Mouse (Mus musculus): Measurements from ENCODE around the gene Nr1i2. TPM values are rescaled to one million over a fixed set of nuclear protein-coding genes. Genes with fewer than 3 reads are reported as not detected.
"Not testable (repeated sequence)": the region's sequence is repeated elsewhere in the genome, so short reads cannot be mapped to it uniquely, and the experiment has no call there.

Nr1i2 gene
- polyA plus RNA-seq, 1 experiment from 2014 or later = not detected

DNA sequence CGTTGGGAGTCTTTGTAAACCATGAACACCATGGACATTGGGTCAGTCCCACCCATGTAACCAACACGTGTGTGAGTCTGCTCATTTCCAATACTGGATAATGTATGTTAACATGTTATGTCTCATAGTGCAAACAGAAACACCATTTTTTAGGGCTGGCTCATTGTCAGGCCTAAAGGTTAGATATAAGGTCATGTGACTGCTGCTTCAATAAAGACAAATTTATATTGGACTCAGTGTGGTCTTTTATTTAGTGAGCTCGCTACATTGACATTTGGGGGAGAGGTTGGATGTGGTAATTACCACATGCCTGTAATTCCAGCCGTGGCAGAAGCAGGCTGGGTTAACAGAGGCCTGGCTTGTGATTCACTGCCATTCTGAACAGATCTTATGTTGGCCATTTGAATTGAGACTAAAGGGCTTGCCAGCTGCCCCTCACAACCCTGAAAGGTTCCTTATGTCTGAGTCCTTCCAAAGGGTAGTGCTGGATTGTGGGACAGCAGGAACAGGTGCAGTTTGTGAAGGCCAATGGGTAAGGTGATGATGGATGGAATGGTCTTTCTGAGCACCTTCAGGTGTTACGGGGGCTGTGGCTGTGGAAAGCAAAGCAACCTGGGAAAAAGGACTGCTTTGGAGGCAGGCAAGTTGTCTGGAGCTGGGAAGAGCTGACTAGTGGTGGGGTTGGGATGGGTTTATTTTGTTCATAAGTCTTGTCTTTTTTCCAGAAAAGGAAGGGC, 48.6 kb downstream of the Nr1i2 start:
- peaks cover 8% of the 10 kb centered on the region; the same call in 1 of the 2 replicates for H3K4me1 ChIP-seq
- H3K4me3 ChIP-seq (replicated peaks) = no peak overlapping the region
- 84% methylated on average over 5 of the region's 5 CpGs for WGBS
- no peak overlapping the region for H3K9ac ChIP-seq
- no peak for ATAC-seq (ENCODE audit: low FRiP score)
- no peaks in the 10 kb centered on the region for H3K9me3 ChIP-seq
- no peak overlapping the region for H3K4me2 ChIP-seq
- no peaks in the 10 kb centered on the region for H3K27me3 ChIP-seq
- peaks cover 20% of the 10 kb centered on the region for H3K36me3 ChIP-seq (replicated peaks)
- H3K27ac ChIP-seq = no peak overlapping the region

DNA sequence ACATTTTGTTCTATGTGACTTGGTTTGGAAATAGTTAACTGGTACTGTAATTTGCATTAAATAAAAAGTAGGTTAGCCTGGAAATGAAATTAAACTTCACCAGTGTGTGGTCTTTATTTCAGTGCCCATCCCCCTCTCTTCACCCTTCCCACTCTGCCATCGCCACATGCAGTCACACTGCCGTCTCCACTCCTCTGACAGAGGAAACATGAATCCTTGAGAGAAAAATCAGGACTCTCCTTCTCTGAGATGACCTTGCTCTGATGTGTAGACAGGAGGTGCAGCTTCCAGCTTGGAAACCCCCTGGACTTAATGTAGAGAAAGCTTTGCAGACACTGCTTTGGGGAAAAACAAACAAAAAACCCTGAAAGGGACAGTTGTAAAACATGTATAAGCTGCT, 49.2 kb downstream of the Nr1i2 start:
- no peak for ATAC-seq (ENCODE audit: low FRiP score)
- 71% methylated on average over 2 of the region's 2 CpGs for WGBS
- no peak overlapping the region for H3K4me3 ChIP-seq (replicated peaks)
- H3K27ac ChIP-seq = no peak overlapping the region
- no peaks in the 10 kb centered on the region for H3K9me3 ChIP-seq
- H3K4me1 ChIP-seq = peaks cover 8% of the 10 kb centered on the region; the same call in 1 of the 2 replicates
- no peaks in the 10 kb centered on the region for H3K27me3 ChIP-seq
- peaks cover 25% of the 10 kb centered on the region for H3K36me3 ChIP-seq (replicated peaks)
- no peak overlapping the region for H3K9ac ChIP-seq
- no peak overlapping the region for H3K4me2 ChIP-seq

DNA sequence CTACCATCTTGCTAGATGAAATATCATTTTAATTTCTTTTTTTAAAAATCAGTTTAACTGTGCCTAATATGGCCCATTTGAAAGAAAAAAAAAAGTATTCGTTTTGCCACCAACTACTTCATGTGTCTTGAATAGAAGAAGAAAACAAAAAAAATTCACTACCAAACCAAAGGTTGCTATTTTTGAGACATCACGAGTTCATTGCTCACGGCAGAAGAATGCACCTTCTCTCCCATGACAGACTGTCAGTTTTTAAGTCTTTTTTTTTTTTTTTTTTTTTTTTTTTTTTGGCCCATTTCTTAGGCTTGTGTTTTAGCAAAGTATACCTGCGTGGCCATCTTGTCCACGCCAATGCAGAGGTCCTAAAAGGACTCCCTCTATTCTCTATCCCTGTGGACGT, 50.5 kb downstream of the Nr1i2 start:
- Histone ChIP-seq H3K27me3 (no peaks in the 10 kb centered on the region), H3K9ac (no peak overlapping the region), H3K4me3 (replicated peaks) (no peak overlapping the region), H3K9me3 (no peaks in the 10 kb centered on the region), H3K36me3 (replicated peaks) (peaks cover 31% of the 10 kb centered on the region), H3K27ac (no peak overlapping the region), H3K4me2 (no peak overlapping the region), H3K4me1 (peaks cover 8% of the 10 kb centered on the region; the same call in 1 of the 2 replicates)
- ATAC-seq (ENCODE audit: low FRiP score) = no peak
- WGBS = 88% methylated on average over 6 of the region's 6 CpGs

DNA sequence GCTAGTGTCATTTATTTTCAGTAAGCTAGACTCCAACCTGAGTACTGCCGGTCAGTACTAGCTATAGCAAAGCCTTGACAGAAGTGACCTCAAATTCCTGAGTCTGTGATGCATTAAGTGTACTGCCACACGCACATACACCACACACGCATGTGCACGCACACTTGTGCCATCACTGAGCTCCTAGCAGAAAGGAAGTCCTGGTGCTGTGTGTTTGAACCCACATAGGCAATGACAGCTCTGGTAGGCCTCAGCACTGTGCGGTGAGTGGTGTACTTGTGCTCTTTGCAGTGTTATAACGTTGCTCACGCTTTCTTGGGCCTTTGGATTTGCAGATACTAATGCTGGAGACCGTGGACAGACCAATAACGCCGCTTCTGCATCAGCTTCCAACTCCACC, 54.5 kb downstream of the Nr1i2 start:
- H3K27me3 ChIP-seq = no peaks in the 10 kb centered on the region
- 96% methylated on average over 10 of the region's 10 CpGs for WGBS
- H3K4me3 ChIP-seq (replicated peaks) = no peak overlapping the region
- H3K36me3 ChIP-seq (replicated peaks) = peaks cover 42% of the 10 kb centered on the region
- no peaks in the 10 kb centered on the region for H3K9me3 ChIP-seq
- no peak overlapping the region for H3K27ac ChIP-seq
- ATAC-seq (ENCODE audit: low FRiP score) = no peak
- no peaks in the 10 kb centered on the region for H3K4me1 ChIP-seq
- H3K9ac ChIP-seq = no peak overlapping the region
- no peak overlapping the region for H3K4me2 ChIP-seq

DNA sequence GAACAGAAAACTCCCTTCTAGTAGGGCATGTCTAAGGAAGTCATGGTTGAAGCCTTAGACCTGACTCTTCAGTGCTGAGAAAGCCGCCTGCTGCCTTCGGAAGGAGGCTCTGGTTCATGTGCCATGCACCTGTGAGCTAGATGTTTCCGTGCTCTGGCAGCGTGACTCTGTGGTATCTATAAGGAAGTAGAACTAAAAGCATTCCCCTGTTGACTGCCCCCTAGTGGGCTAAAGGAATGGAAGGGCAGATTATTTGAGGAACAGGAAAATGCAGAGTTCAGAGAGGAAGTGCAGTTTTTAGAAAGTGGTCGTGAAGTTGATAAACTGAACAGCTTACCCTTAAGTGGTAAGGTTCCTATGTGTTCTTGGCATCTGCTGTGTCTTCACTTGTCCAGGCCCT, 54.9 kb downstream of the Nr1i2 start:
- peaks cover 42% of the 10 kb centered on the region for H3K36me3 ChIP-seq (replicated peaks)

DNA sequence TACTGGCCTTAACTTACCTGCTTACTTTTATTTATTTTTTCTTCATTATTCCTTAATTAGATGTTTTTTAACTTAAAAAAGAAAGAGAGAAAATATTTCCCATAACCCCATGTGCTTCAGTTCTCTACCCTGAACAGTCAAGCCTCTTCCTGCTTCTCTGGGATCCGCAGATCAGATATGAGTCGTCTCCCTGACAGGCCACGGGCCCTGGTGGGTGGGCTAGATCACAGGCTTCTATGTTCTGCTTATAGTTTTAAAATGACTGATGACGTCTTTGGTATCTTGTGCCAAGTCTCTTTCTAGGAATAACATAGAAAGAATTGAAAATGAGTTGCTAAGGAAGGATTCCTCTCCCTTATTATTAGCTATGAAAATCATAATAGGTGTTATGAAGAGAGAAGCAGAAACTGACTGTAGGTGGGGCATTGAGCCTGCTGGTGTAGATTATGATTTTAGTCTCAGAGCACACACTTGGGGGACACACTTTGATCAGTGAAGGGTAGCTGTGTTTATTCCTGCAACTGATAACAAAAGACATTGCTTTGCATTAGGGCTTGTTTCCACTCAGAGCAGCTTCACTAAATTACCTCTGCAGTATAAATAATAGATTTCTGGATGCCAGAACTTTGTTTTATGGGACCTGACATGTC, 57.6 kb downstream of the Nr1i2 start:
- no peak for ATAC-seq (ENCODE audit: low FRiP score)
- peaks cover 30% of the 10 kb centered on the region for H3K36me3 ChIP-seq (replicated peaks)
- H3K27ac ChIP-seq = no peak overlapping the region
- WGBS = 90% methylated on average over 4 of the region's 4 CpGs
- H3K9me3 ChIP-seq = no peaks in the 10 kb centered on the region
- no peak overlapping the region for H3K4me3 ChIP-seq (replicated peaks)
- no peak overlapping the region for H3K9ac ChIP-seq
- H3K4me1 ChIP-seq = no peaks in the 10 kb centered on the region
- H3K27me3 ChIP-seq = no peaks in the 10 kb centered on the region
- H3K4me2 ChIP-seq = no peak overlapping the region

More for the DNA sequence above, 54.9 kb downstream of the Nr1i2 start:
- no peak overlapping the region for H3K4me2 ChIP-seq
- H3K27ac ChIP-seq = no peak overlapping the region
- ATAC-seq (ENCODE audit: low FRiP score) = no peak
- no peaks in the 10 kb centered on the region for H3K27me3 ChIP-seq
- no peaks in the 10 kb centered on the region for H3K9me3 ChIP-seq
- WGBS = 82% methylated on average over 5 of the region's 5 CpGs
- no peak overlapping the region for H3K4me3 ChIP-seq (replicated peaks)
- no peak overlapping the region for H3K9ac ChIP-seq
- no peaks in the 10 kb centered on the region for H3K4me1 ChIP-seq

DNA sequence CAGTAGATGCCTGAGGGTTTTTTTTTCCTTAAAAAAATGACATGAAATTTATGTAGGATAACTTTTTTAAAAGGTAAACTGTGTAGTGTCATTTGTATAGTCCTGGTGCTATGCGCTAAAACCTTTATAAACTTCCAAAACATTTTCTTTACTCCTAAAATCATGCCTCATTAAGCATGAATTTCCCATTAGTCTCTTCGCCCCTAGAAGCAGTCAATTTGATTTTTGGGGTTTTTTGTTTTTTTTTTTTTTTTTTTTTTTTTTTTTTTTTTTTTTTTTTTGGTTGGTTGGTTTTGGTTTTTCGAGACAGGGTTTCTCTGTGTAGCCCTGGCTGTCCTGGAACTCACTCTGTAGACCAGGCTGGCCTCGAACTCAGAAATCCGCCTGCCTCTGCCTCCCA, 72.1 kb downstream of the Nr1i2 start:
- H3K4me3 ChIP-seq (replicated peaks); H3K9ac ChIP-seq; H3K4me1 ChIP-seq; H3K9me3 ChIP-seq; H3K27ac ChIP-seq; ATAC-seq (ENCODE audit: low FRiP score); H3K27me3 ChIP-seq; H3K4me2 ChIP-seq: not testable (repeated sequence)
- WGBS = 97% methylated on average over 5 of the region's 5 CpGs
- peaks cover 50% of the 10 kb centered on the region for H3K36me3 ChIP-seq (replicated peaks)

DNA sequence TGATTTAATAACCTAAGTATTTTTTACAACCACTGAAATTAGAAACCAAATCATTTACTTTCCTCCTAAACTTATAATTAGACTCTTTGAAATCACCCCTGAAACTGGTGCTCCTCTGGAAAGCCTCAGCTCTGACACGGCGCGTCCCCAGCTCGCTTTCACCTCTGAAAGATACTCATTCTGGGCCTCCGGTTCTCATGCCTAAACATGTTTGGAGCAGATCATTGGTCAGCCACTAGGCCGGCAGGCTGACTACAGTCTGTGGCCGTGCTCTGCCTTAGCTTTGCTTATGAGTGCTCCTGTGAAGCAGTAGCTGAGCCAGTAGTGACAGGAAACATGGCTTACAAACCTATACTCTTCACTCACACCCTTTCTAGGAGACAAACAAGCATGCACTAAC, 89.4 kb downstream of the Nr1i2 start:
- Histone ChIP-seq H3K4me3 (replicated peaks) (no peak overlapping the region), H3K4me2 (no peak overlapping the region), H3K9ac (no peak overlapping the region), H3K36me3 (replicated peaks) (peaks cover 32% of the 10 kb centered on the region), H3K9me3 (no peaks in the 10 kb centered on the region), H3K27me3 (no peaks in the 10 kb centered on the region), H3K27ac (no peak overlapping the region), H3K4me1 (no peaks in the 10 kb centered on the region)
- no peak for ATAC-seq (ENCODE audit: low FRiP score)
- WGBS = 94% methylated on average over 7 of the region's 7 CpGs

Other genes starting within 250 kb of the Nr1i2 start
- 116 and 129 TPM in 2 replicates for gene Gsk3b, start 205.8 kb downstream of the Nr1i2 start, polyA plus RNA-seq (2016; fragmentation: Nextera tagmentation; extraction: Ambion mirVana)
- gene Maats1, start 47.3 kb upstream of the Nr1i2 start, polyA plus RNA-seq (2016; fragmentation: Nextera tagmentation; extraction: Ambion mirVana) = 0.56 and 0.60 TPM in 2 replicates
- gene Cox17, start 52.2 kb upstream of the Nr1i2 start, polyA plus RNA-seq (2016; fragmentation: Nextera tagmentation; extraction: Ambion mirVana) = 141 and 144 TPM in 2 replicates
- gene Gm21987, start 52.2 kb upstream of the Nr1i2 start, polyA plus RNA-seq (2016; fragmentation: Nextera tagmentation; extraction: Ambion mirVana) = not detected in 2 replicates
- 0.49 and 0.50 TPM in 2 replicates for gene Popdc2, start 67.4 kb upstream of the Nr1i2 start, polyA plus RNA-seq (2016; fragmentation: Nextera tagmentation; extraction: Ambion mirVana)
- 0.15 and 0.73 TPM in 2 replicates for gene Pla1a, start 138.3 kb upstream of the Nr1i2 start, polyA plus RNA-seq (2016; fragmentation: Nextera tagmentation; extraction: Ambion mirVana)
- 140 and 142 TPM in 2 replicates for gene Adprh, start 157.9 kb upstream of the Nr1i2 start, polyA plus RNA-seq (2016; fragmentation: Nextera tagmentation; extraction: Ambion mirVana)
- gene Cd80, start 160.7 kb upstream of the Nr1i2 start, polyA plus RNA-seq (2016; fragmentation: Nextera tagmentation; extraction: Ambion mirVana) = 0.59 and 0.77 TPM in 2 replicates
- gene Timmdc1, start 227.8 kb upstream of the Nr1i2 start, polyA plus RNA-seq (2016; fragmentation: Nextera tagmentation; extraction: Ambion mirVana) = 30.5 and 37.0 TPM in 2 replicates